Mouse (Mus musculus) lung, adult 2 months (tissue): ENCODE results near the gene Hoxc8. TPM values are rescaled to one million over a fixed set of nuclear protein-coding genes. Genes with fewer than 3 reads are reported as not detected.

Experiments used
- DNase-seq: peaks from one replicate; pipeline ENCODE4 v3.0.0; 2022
- H3K4me1 ChIP-seq: fragments of 200-500 bp; 2 replicates; pipeline ENCODE4 v1.6.1; 2011; ENCODE audit warnings: low read length; ENCODE audit not compliant: control insufficient read depth, insufficient read depth
- H3K4me3 ChIP-seq: fragments of 200-500 bp; replicated peaks from 2 replicates; pipeline ENCODE3; 2011; ENCODE audit warnings: low read depth, mild to moderate bottlenecking, control low read depth, low read length; ENCODE audit errors: extremely low read depth
- CTCF ChIP-seq: fragments of 200-500 bp; IDR thresholded peaks from 2 replicates; pipeline ENCODE4 v1.5.1; 2011; ENCODE audit warnings: mild to moderate bottlenecking, low read length, control low read depth; ENCODE audit not compliant: insufficient read depth
- POLR2A ChIP-seq: fragments of 200-500 bp; IDR thresholded peaks from 2 replicates; pipeline ENCODE4 v1.6.1; 2011; ENCODE audit warnings: low read depth, mild to moderate bottlenecking, control low read depth, low read length, borderline replicate concordance; ENCODE audit errors: extremely low read depth
- WGBS: fragments of 180-500 bp; shearing (Covaris S2); methylation state at CpG from one replicate; pipeline ENCODE4 v1.1.7; 2018; 5-methylcytosine and 5-hydroxymethylcytosine counted together
- polyA plus RNA-seq: library from polyadenylated mRNA; depleted of rRNA; stranded (reverse); fragments of >200 nt; gene quantifications from 2 replicates; pipeline ENCODE4 v1.2.3, GENCODE M21; 2012

Hoxc8 gene
- polyA plus RNA-seq, 1 experiment: not detected

- Histone ChIP-seq H3K4me3 (no peak overlapping the region), H3K4me1 (no peaks in the 10 kb centered on the region)
- WGBS: 6% methylated on average over 9 of the region's 9 CpGs
- no peak for TF ChIP-seq CTCF
- TF ChIP-seq POLR2A: no peak
- DNase-seq: no peak
Observed at GRCm38 (mm10) chr15:102996548-102996947, 6.1 kb downstream of the Hoxc8 start.

DNA sequence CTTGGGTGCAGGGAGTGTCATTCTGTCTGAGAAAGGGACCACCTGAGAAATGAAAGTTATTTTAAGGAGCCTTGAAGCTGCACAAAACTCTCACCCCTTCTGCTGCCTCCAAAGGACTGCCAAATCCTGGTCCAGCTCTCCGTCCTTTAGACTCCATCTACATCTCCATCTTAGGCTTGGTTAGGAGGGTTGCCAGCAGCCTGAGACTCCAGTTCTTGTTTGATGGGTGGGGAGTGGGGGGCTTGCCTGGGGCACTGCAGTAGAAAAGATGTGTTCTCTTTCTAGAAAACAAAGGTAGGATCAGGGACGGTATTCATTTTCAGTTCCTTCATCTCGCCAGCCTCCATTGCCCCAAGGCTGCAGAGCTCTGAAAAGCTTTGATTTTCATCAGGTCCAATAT, 7.0 kb downstream of the Hoxc8 start:
- DNase-seq: no peak
- H3K4me1 ChIP-seq: no peaks in the 10 kb centered on the region
- TF ChIP-seq CTCF (no peak), POLR2A (no peak)
- no peak overlapping the region for H3K4me3 ChIP-seq
- WGBS: 10% methylated on average over 3 of the region's 3 CpGs

- 4% methylated on average over 19 of the region's 19 CpGs for WGBS
Observed at GRCm38 (mm10) chr15:102997939-102998355, 7.5 kb downstream of the Hoxc8 start, which contains the start of gene Hoxc6. Gene Hoxc6 (plus strand): TSS chr15:102998257.

DNA sequence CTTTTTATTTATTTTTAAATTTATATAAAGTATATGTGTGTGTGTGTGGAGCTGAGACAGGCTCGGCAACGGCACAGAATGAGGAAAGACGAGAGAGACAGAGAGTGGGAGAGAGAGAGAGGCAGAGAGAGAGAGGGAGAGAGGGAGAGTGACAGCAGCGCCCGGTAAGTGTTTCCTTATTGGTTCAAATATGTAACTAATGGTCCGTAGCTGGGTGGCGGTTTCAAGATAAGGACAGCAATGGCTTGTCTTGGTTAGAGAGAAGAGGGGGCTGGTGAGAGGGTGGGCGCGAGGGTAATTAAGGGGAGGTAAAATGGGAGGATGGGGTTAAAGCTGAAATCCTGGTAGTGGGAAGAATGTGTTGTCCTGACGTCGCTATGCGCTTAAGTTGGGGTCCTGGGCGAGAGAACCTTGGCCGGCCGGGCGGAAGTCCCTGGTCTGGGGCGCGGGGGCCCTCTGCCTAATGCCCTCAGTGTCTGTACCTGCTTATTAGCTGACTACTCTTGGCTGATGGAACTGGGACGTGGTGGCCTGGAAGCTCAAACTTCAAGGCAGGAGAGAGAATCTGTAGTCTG, 8.3 kb downstream of the Hoxc8 start:
- WGBS: 4% methylated on average over 19 of the region's 19 CpGs
- no peak for DNase-seq
- no peak overlapping the region for H3K4me3 ChIP-seq
- no peaks in the 10 kb centered on the region for H3K4me1 ChIP-seq
- no peak for TF ChIP-seq CTCF
- no peak for TF ChIP-seq POLR2A

More at GRCm38 (mm10) chr15:102997939-102998355, 7.5 kb downstream of the Hoxc8 start, which contains the start of gene Hoxc6:
- TF ChIP-seq CTCF: no peak
- TF ChIP-seq POLR2A: no peak
- no peaks in the 10 kb centered on the region for H3K4me1 ChIP-seq
- H3K4me3 ChIP-seq: no peak within 1 kb of the TSS
- DNase-seq: no peak

GRCm38 (mm10) chr15:102999183-102999831, 8.9 kb downstream of the Hoxc8 start:
- no peak for DNase-seq
- peak overlapping the region; percentile 32 for H3K4me3 ChIP-seq

DNA sequence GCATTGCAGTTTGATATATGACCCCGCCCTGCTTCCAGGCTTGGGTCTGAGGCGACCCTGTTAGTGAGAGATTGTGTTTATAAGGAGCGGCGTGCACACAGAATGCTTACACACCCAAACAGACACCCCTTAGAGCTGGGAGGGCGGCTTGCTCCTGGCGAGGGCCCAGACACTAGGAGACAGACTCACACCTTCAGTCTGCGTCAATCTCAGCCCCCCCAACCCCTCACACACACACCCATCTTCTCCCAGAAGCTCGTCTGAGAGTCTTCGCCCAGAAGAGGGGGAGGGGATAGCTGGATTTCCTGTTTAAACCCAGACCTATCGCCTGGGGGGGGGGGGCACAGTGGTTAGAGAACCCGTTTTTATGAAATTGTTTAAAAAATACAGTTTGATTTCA, 9.5 kb downstream of the Hoxc8 start:
- no peak for TF ChIP-seq CTCF
- no peak for TF ChIP-seq POLR2A
- DNase-seq: no peak
- H3K4me1 ChIP-seq: no peaks in the 10 kb centered on the region
- H3K4me3 ChIP-seq: no peak overlapping the region
- 11% methylated on average over 11 of the region's 11 CpGs for WGBS

More at GRCm38 (mm10) chr15:102999183-102999831, 8.9 kb downstream of the Hoxc8 start:
- H3K4me1 ChIP-seq: no peaks in the 10 kb centered on the region
- TF ChIP-seq CTCF: no peak
- no peak for TF ChIP-seq POLR2A
- 2% methylated on average over 33 of the region's 33 CpGs for WGBS

DNA sequence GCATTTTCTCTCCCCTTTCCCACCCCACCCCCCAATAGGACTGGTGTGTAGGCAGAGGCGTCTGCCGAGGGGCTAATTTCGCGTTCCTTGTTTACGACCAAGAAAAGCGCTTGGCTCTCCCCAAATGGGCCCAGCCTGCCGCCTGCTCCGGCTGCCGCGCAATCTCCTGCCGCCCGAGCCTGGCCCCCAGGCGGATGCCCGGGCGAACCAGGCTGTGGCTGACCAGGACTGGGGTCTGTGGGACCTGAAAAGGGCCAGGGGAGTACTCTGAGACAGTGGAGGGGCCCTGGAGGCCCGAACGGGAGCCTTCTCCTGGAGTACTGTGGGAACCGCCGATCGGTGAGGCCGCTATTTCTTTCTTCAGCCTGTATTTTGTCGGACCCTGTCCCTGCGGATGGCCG, 10.1 kb downstream of the Hoxc8 start:
- WGBS: 14% methylated on average over 24 of the region's 24 CpGs
- no peak overlapping the region for H3K4me3 ChIP-seq
- no peaks in the 10 kb centered on the region for H3K4me1 ChIP-seq
- TF ChIP-seq POLR2A (no peak), CTCF (no peak)
- no peak for DNase-seq

GRCm38 (mm10) chr15:103001370-103001769, 11.0 kb downstream of the Hoxc8 start:
- no peak for DNase-seq
- WGBS: 69% methylated on average over 2 of the region's 2 CpGs

DNA sequence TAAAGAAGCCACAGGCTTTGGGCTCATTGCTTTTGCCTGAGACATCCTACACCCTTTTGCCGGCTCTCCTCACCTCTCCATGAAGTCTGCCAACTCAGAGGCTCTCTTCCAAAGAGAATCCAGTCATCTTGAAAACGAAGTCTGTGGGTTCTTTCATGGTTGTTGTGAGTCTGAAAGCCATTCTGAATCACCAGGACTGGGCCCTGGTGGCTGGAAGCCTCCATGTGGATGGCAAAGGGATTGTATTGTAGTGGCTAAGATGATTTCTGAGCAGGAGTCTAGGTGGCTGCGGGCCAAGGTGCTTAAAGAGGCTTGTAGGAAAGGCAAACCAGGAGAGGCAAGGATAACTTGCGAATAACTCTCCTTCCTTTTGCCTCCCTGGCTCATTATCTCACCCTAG, 11.7 kb downstream of the Hoxc8 start:
- WGBS: 39% methylated on average over 4 of the region's 4 CpGs
- no peak for DNase-seq
- Histone ChIP-seq H3K4me1 (no peaks in the 10 kb centered on the region), H3K4me3 (no peak overlapping the region)
- TF ChIP-seq CTCF (no peak), POLR2A (no peak)

More at GRCm38 (mm10) chr15:103001370-103001769, 11.0 kb downstream of the Hoxc8 start:
- Histone ChIP-seq H3K4me3 (no peak overlapping the region), H3K4me1 (no peaks in the 10 kb centered on the region)
- TF ChIP-seq CTCF (no peak), POLR2A (no peak)

GRCm38 (mm10) chr15:103002821-103003448, 12.5 kb downstream of the Hoxc8 start:
- no peaks in the 10 kb centered on the region for H3K4me1 ChIP-seq
- DNase-seq: no peak
- 11% methylated on average over 13 of the region's 13 CpGs for WGBS
- H3K4me3 ChIP-seq: no peak overlapping the region
- no peak for TF ChIP-seq POLR2A
- no peak for TF ChIP-seq CTCF
